22 mouse cellular contexts compared by ENCODE assay signal in genomic region chr8:88991176-88991575, GRCm38 (mm10). TPM values are rescaled to one million over a fixed set of nuclear protein-coding genes. Genes with fewer than 3 reads are reported as not detected.
DNase-seq lines count a peak whose midpoint lies in the region; ATAC-seq and TF ChIP-seq lines count a peak whose summit lies in the region.
"Had no signal": no experiment of that assay in that cellular context is flagged by ENCODE, and none has a peak within 500 bp of the region (broad histone marks: within the 10 kb centered on the region; RNA-seq: fewer than 3 reads in every experiment).

No protein-coding gene starts in this region.

- TF ChIP-seq EP300 in liver, postnatal 0 days (IDR thresholded peaks at IDR 0.05; ENCODE audit: low read depth) = no peak

- 0 out of 2 replicates have a peak overlapping the region, but pooled peaks have one; percentile 27 for H3K27ac ChIP-seq in kidney, embryonic 14.5 days (ENCODE audit: low read depth, low read length)
- H3K27ac ChIP-seq in liver, postnatal 0 days (ENCODE audit: low read depth) = no peak overlapping the region
- H3K27ac ChIP-seq in liver, embryonic 12.5 days = no peak overlapping the region
- H3K27ac ChIP-seq: embryonic facial prominence, embryonic 12.5 days; forebrain, embryonic 15.5 days; heart, embryonic 10.5 days; hindbrain, embryonic 12.5 days had no signal

- H3K27me3 ChIP-seq in kidney, embryonic 14.5 days (ENCODE audit: control insufficient read depth, insufficient read depth, low read length) = no peaks in the 10 kb centered on the region
- H3K27me3 ChIP-seq in liver, postnatal 0 days (ENCODE audit: insufficient read depth, low read length) = no peaks in the 10 kb centered on the region
- H3K27me3 ChIP-seq in liver, embryonic 12.5 days (replicated peaks) = no peaks in the 10 kb centered on the region
- H3K27me3 ChIP-seq: CH12.LX; embryonic facial prominence, embryonic 12.5 days; forebrain, embryonic 15.5 days; Patski had no signal

- TF ChIP-seq CTCF in liver, postnatal 0 days (IDR thresholded peaks at IDR 0.05; ENCODE audit: low read depth) = no peak

- no peaks in the 10 kb centered on the region for H3K9me3 ChIP-seq in kidney, embryonic 14.5 days (ENCODE audit: control insufficient read depth, low read length)
- no peaks in the 10 kb centered on the region for H3K9me3 ChIP-seq in liver, postnatal 0 days (ENCODE audit: low read length)
- H3K9me3 ChIP-seq in liver, embryonic 12.5 days (replicated peaks) = no peaks in the 10 kb centered on the region
- H3K9me3 ChIP-seq: embryonic facial prominence, embryonic 12.5 days; forebrain, embryonic 15.5 days; heart, embryonic 10.5 days; hindbrain, embryonic 12.5 days had no signal

- H3K4me2 ChIP-seq in kidney, embryonic 14.5 days (replicated peaks; ENCODE audit: low read depth, low read length) = no peak overlapping the region
- H3K4me2 ChIP-seq in liver, postnatal 0 days (ENCODE audit: low read depth, low read length) = no peak overlapping the region
- no peak overlapping the region for H3K4me2 ChIP-seq in liver, embryonic 12.5 days
- H3K4me2 ChIP-seq: embryonic facial prominence, embryonic 12.5 days; forebrain, embryonic 15.5 days; hindbrain, embryonic 12.5 days had no signal

- no peak overlapping the region for H3K9ac ChIP-seq in kidney, embryonic 14.5 days (ENCODE audit: low read depth, low read length)
- no peak overlapping the region for H3K9ac ChIP-seq in liver, postnatal 0 days (replicated peaks)
- no peak overlapping the region for H3K9ac ChIP-seq in liver, embryonic 12.5 days
- H3K9ac ChIP-seq: embryonic facial prominence, embryonic 12.5 days; forebrain, embryonic 15.5 days; hindbrain, embryonic 12.5 days had no signal

- H3K4me1 ChIP-seq in kidney, embryonic 14.5 days (ENCODE audit: control insufficient read depth, insufficient read depth, low read length) = no peaks in the 10 kb centered on the region
- no peaks in the 10 kb centered on the region; the same call in 1 of the 2 replicates for H3K4me1 ChIP-seq in liver, postnatal 0 days (ENCODE audit: insufficient read depth)
- H3K4me1 ChIP-seq in liver, embryonic 12.5 days = no peaks in the 10 kb centered on the region
- H3K4me1 ChIP-seq: embryonic facial prominence, embryonic 12.5 days; forebrain, embryonic 15.5 days; heart, embryonic 10.5 days had no signal

- WGBS in kidney, embryonic 14.5 days = 50% methylated on average over 5 of the region's 5 CpGs
- WGBS in liver, postnatal 0 days (ENCODE audit: insufficient replicate concordance) = 44% methylated on average over 5 of the region's 5 CpGs
- 38% methylated on average over 5 of the region's 5 CpGs for WGBS in liver, embryonic 12.5 days (ENCODE audit: insufficient replicate concordance)

- no peaks in the 10 kb centered on the region for H3K36me3 ChIP-seq in kidney, embryonic 14.5 days (ENCODE audit: control insufficient read depth, insufficient read depth, low read length)
- H3K36me3 ChIP-seq in liver, postnatal 0 days (replicated peaks; ENCODE audit: insufficient read depth, low read length) = no peaks in the 10 kb centered on the region
- H3K36me3 ChIP-seq in liver, embryonic 12.5 days = no peaks in the 10 kb centered on the region
- H3K36me3 ChIP-seq: embryonic facial prominence, embryonic 12.5 days; forebrain, embryonic 15.5 days; heart, embryonic 10.5 days; hindbrain, embryonic 12.5 days had no signal

- ATAC-seq in kidney, embryonic 14.5 days (ENCODE audit: low FRiP score, low TSS enrichment) = no peak
- 0 out of 2 replicates have a peak, but pooled peaks have one; percentile 19 for ATAC-seq in liver, postnatal 0 days
- no peak for ATAC-seq in liver, embryonic 12.5 days
- no peak for ATAC-seq in inflammation-experienced regulatory T-cells, adult 6 months
- ATAC-seq: forebrain, embryonic 15.5 days; hindbrain, embryonic 16.5 days; Patski had no signal

- H3K4me3 ChIP-seq in kidney, embryonic 14.5 days (ENCODE audit: low read length) = no peak overlapping the region
- no peak overlapping the region for H3K4me3 ChIP-seq in liver, postnatal 0 days (ENCODE audit: low read depth, low read length)
- no peak overlapping the region for H3K4me3 ChIP-seq in liver, embryonic 12.5 days
- H3K4me3 ChIP-seq: embryonic facial prominence, embryonic 12.5 days; forebrain, embryonic 15.5 days; heart, embryonic 10.5 days; hindbrain, embryonic 12.5 days had no signal

- no peak for DNase-seq in kidney, postnatal 10 days
- DNase-seq in liver, postnatal 0 days = no peak
- peak; percentile 59 for DNase-seq in R1 (ENCODE audit: low read depth, low spot score)
- no peak for DNase-seq in layer of hippocampus, adult 18-20 months (ENCODE audit: low spot score in 2 of 2)
- DNase-seq: adrenal gland, adult 8-10 months; adrenal gland, postnatal 36 days; cerebellum, adult 8-10 months; cerebellum, postnatal 25 days; gastrocnemius, postnatal 10 days; heart, adult 18-20 months; heart, postnatal 10 days; heart, postnatal 4 days had no signal

RNA-seq across cellular contexts. Expression of gene Sall1, which starts 52.8 kb away (rescaled TPM):
- polyA plus RNA-seq in kidney, embryonic 14.5 days (2014; fragmentation: Nextera tagmentation; extraction: Ambion mirVana) = 44.4 and 64.6 TPM in 2 replicates
- 3.3 and 3.9 TPM in 2 replicates for polyA plus RNA-seq in liver, postnatal 0 days (2015; fragmentation: Nextera tagmentation; extraction: Ambion mirVana)
- polyA plus RNA-seq in liver, embryonic 12.5 days (2016; fragmentation: Nextera tagmentation; extraction: Ambion mirVana) = 1.4 and 1.6 TPM in 2 replicates
- not detected for polyA plus RNA-seq in inflammation-experienced regulatory T-cells, adult 6 months (2017; shearing (Covaris generic))
- total RNA-seq in layer of hippocampus, adult 18-20 months (2021) = 10 to 100 TPM; 13.5 to 14.3 TPM
- total RNA-seq: adrenal gland, postnatal 36 days; CH12.LX had no signal
